Mouse (Mus musculus): ENCODE measurements around the gene Uroc1. TPM values are rescaled to one million over a fixed set of nuclear protein-coding genes. Genes with fewer than 3 reads are reported as not detected.

The Uroc1 gene
- polyA plus RNA-seq, 1 experiment from 2014 or later: 0.04 TPM

- H3K4me2 ChIP-seq (replicated peaks; ENCODE audit: low read depth): no peak overlapping the region
- 85% methylated on average over 5 of the region's 5 CpGs for WGBS
- H3K9ac ChIP-seq (ENCODE audit: low read depth, low read length): no peak overlapping the region
- no peaks in the 10 kb centered on the region for H3K27me3 ChIP-seq (replicated peaks; ENCODE audit: control insufficient read depth, insufficient read depth, low read length)
- H3K4me3 ChIP-seq (ENCODE audit: low read depth, low read length): no peak overlapping the region
- no peaks in the 10 kb centered on the region for H3K4me1 ChIP-seq (replicated peaks; ENCODE audit: control insufficient read depth, insufficient read depth, low read length)
- H3K27ac ChIP-seq (ENCODE audit: low read depth, low read length): no peak overlapping the region
- H3K36me3 ChIP-seq (ENCODE audit: control insufficient read depth, insufficient read depth): no peaks in the 10 kb centered on the region
- no peak for ATAC-seq
- no peak for TF ChIP-seq CTCF (IDR thresholded peaks at IDR 0.05; ENCODE audit: low read depth)
- H3K9me3 ChIP-seq (ENCODE audit: control insufficient read depth): no peaks in the 10 kb centered on the region
These were observed 17.1 kb upstream of the Uroc1 start for GRCm38 (mm10) chr6:90315961-90316360.

DNA sequence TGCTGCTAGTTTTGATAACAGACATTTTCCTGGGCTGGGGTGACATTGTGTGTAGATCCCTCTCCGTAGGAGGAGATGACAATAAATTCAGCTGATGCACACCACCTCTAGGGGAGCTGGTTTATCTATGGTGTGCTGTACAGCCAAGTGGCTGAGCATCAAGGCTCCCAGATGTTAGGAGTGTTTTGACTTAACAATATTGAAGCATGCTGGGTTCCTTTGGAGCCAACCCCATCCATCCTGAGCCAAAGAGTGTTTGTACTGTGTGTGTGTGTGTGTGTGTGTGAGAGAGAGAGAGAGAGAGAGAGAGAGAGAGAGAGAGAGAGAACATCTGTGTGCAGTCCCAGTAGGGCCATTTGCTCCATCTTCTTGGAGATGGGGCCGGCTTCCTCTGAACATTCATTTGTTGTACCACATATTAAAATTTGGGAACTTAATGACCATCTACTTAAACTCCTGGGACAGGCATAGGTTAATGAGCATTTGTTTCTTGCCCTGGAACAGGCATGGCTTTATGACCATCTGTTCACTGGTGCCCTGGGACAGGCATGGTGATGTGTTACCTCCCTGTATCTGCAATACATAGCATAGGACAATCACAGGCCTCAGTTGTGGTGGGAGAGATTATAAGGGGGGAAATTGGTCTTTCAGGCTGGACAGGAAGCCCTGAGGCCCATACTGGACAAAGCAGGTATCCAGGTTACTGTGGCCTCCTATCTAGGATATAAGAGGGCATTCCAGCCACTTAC is 15.4 kb upstream of the Uroc1 start:
- WGBS: 77% methylated on average over 2 of the region's 2 CpGs
- ATAC-seq: no peak

DNA sequence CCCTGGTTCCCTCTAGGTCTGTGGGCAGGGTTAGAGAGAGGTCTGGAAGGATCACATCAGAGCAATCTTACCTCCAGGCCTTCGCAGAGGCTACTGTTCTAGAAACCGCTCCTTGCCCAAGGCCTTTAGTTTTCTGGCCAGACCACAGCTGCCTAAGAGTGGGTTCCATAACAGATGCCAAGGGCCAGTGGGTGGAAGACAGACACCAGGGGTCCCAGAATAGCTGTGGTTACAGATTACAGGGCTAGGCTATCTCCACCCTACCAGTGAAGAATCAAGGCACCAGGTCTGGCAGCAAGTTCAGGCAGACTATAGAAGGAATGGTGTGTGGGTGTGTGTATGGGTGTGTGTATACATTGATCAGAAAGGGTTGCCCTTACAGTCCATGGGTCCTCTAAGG is 14.1 kb upstream of the Uroc1 start:
- ATAC-seq: no peak
- no peak overlapping the region for H3K4me3 ChIP-seq (ENCODE audit: low read depth, low read length)
- WGBS: 93% methylated on average over 2 of the region's 2 CpGs

More for the DNA sequence above, 15.4 kb upstream of the Uroc1 start:
- Histone ChIP-seq H3K9ac (ENCODE audit: low read depth, low read length) (no peak overlapping the region), H3K4me2 (replicated peaks; ENCODE audit: low read depth) (no peak overlapping the region), H3K9me3 (ENCODE audit: control insufficient read depth) (no peaks in the 10 kb centered on the region), H3K27ac (ENCODE audit: low read depth, low read length) (no peak overlapping the region), H3K4me3 (ENCODE audit: low read depth, low read length) (no peak overlapping the region), H3K4me1 (replicated peaks; ENCODE audit: control insufficient read depth, insufficient read depth, low read length) (no peaks in the 10 kb centered on the region), H3K27me3 (replicated peaks; ENCODE audit: control insufficient read depth, insufficient read depth, low read length) (no peaks in the 10 kb centered on the region), H3K36me3 (ENCODE audit: control insufficient read depth, insufficient read depth) (no peaks in the 10 kb centered on the region)
- TF ChIP-seq CTCF (IDR thresholded peaks at IDR 0.05; ENCODE audit: low read depth): no peak

GRCm38 (mm10) chr6:90319475-90320191 is 13.5 kb upstream of the Uroc1 start:
- no peak for TF ChIP-seq CTCF (IDR thresholded peaks at IDR 0.05; ENCODE audit: low read depth)
- Histone ChIP-seq H3K9me3 (ENCODE audit: control insufficient read depth) (no peaks in the 10 kb centered on the region), H3K4me2 (replicated peaks; ENCODE audit: low read depth) (no peak overlapping the region), H3K27ac (ENCODE audit: low read depth, low read length) (no peak overlapping the region), H3K36me3 (ENCODE audit: control insufficient read depth, insufficient read depth) (no peaks in the 10 kb centered on the region), H3K27me3 (replicated peaks; ENCODE audit: control insufficient read depth, insufficient read depth, low read length) (no peaks in the 10 kb centered on the region), H3K4me1 (replicated peaks; ENCODE audit: control insufficient read depth, insufficient read depth, low read length) (no peaks in the 10 kb centered on the region), H3K4me3 (ENCODE audit: low read depth, low read length) (no peak overlapping the region), H3K9ac (ENCODE audit: low read depth, low read length) (no peak overlapping the region)
- no peak for ATAC-seq
- WGBS: 64% methylated on average over 7 of the region's 7 CpGs

More for the DNA sequence above, 14.1 kb upstream of the Uroc1 start:
- TF ChIP-seq CTCF (IDR thresholded peaks at IDR 0.05; ENCODE audit: low read depth): no peak
- Histone ChIP-seq H3K27ac (ENCODE audit: low read depth, low read length) (no peak overlapping the region), H3K36me3 (ENCODE audit: control insufficient read depth, insufficient read depth) (no peaks in the 10 kb centered on the region), H3K4me1 (replicated peaks; ENCODE audit: control insufficient read depth, insufficient read depth, low read length) (no peaks in the 10 kb centered on the region), H3K9ac (ENCODE audit: low read depth, low read length) (no peak overlapping the region), H3K27me3 (replicated peaks; ENCODE audit: control insufficient read depth, insufficient read depth, low read length) (no peaks in the 10 kb centered on the region), H3K9me3 (ENCODE audit: control insufficient read depth) (no peaks in the 10 kb centered on the region), H3K4me2 (replicated peaks; ENCODE audit: low read depth) (no peak overlapping the region)

DNA sequence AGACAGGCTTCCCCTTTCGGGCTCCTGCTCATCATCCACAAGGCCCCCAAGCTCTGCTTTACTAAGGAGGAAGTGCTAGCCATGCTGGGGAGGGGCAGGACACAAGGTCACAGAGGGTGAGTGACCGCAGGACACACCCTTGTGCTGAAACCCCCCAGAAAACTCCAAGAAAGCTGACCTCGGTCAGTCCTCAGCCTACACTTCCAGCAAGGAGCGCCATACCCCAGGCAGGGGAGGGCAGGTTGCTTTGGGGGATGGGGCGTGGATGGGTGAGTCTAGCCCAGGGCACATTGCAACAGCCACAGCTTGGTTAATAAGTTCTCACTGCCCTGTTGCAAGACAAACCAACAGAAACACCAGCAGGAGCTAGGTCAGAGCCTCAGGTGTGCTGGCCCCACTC is 12.7 kb upstream of the Uroc1 start:
- H3K9me3 ChIP-seq (ENCODE audit: control insufficient read depth): no peaks in the 10 kb centered on the region
- ATAC-seq: no peak
- no peaks in the 10 kb centered on the region for H3K36me3 ChIP-seq (ENCODE audit: control insufficient read depth, insufficient read depth)
- no peak overlapping the region for H3K27ac ChIP-seq (ENCODE audit: low read depth, low read length)
- no peak overlapping the region for H3K4me3 ChIP-seq (ENCODE audit: low read depth, low read length)
- no peak overlapping the region for H3K4me2 ChIP-seq (replicated peaks; ENCODE audit: low read depth)
- no peaks in the 10 kb centered on the region for H3K27me3 ChIP-seq (replicated peaks; ENCODE audit: control insufficient read depth, insufficient read depth, low read length)
- H3K9ac ChIP-seq (ENCODE audit: low read depth, low read length): no peak overlapping the region
- no peak for TF ChIP-seq CTCF (IDR thresholded peaks at IDR 0.05; ENCODE audit: low read depth)
- 72% methylated on average over 5 of the region's 5 CpGs for WGBS
- no peaks in the 10 kb centered on the region for H3K4me1 ChIP-seq (replicated peaks; ENCODE audit: control insufficient read depth, insufficient read depth, low read length)

DNA sequence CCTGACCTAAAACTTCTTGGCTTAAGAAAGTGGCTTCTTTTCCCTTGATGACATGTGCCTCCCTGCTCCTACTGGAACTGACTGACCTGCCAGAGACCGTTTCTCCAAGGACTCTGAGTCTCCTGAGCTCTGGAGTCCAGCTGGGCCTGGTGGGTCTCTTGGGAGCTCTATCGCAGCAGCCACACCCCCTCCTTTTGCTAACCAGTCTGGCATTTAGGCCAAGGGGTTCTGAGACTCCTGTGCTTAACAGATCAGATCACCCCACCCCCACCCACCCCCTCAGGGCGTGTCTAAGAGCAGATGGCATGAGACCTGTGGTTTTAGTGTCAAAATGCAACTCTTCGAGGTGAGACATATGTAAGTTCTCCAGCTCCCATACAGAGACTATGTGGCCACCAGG is 11.3 kb upstream of the Uroc1 start:
- ATAC-seq: no peak
- no peaks in the 10 kb centered on the region for H3K36me3 ChIP-seq (ENCODE audit: control insufficient read depth, insufficient read depth)
- TF ChIP-seq CTCF (IDR thresholded peaks at IDR 0.05; ENCODE audit: low read depth): no peak
- WGBS: 42% methylated on average over 4 of the region's 4 CpGs
- no peak overlapping the region for H3K4me3 ChIP-seq (ENCODE audit: low read depth, low read length)
- H3K4me1 ChIP-seq (replicated peaks; ENCODE audit: control insufficient read depth, insufficient read depth, low read length): no peaks in the 10 kb centered on the region
- H3K4me2 ChIP-seq (replicated peaks; ENCODE audit: low read depth): no peak overlapping the region
- no peaks in the 10 kb centered on the region for H3K9me3 ChIP-seq (ENCODE audit: control insufficient read depth)
- no peak overlapping the region for H3K27ac ChIP-seq (ENCODE audit: low read depth, low read length)
- no peak overlapping the region for H3K9ac ChIP-seq (ENCODE audit: low read depth, low read length)
- no peaks in the 10 kb centered on the region for H3K27me3 ChIP-seq (replicated peaks; ENCODE audit: control insufficient read depth, insufficient read depth, low read length)

All from intestine, postnatal 0 days (tissue).